Mouse (Mus musculus) CH12.LX (cell line): Measurements from ENCODE around the gene Inafm2. TPM values are rescaled to one million over a fixed set of nuclear protein-coding genes. Genes with fewer than 3 reads are reported as not detected.

Experiments
- DNase-seq: peaks from one replicate; pipeline ENCODE4 v3.0.0-alpha.2; 2013; ENCODE audit errors: extremely low read depth
- H3K27ac ChIP-seq: 2 replicates; pipeline ENCODE4 v1.5.1; 2012; ENCODE audit warnings: low read depth, mild to moderate bottlenecking, control low read depth, moderate library complexity; ENCODE audit not compliant: insufficient read depth
- H3K27me3 ChIP-seq: replicated peaks from 2 replicates; pipeline ENCODE3; 2012; ENCODE audit warnings: inconsistent platforms
- H3K36me3 ChIP-seq, 2 experiments: replicated peaks in 1 of 2; 2 replicates each; pipeline versions ENCODE3 to v1.6.1; 2012; ENCODE audit warnings: inconsistent platforms in 1 of 2, low read length in 1 of 2, mild to moderate bottlenecking in 1 of 2, mixed read lengths in 1 of 2, moderate library complexity in 1 of 2; ENCODE audit not compliant: control insufficient read depth in 1 of 2, insufficient read depth in 1 of 2
- H3K4me1 ChIP-seq, 2 experiments: 2 replicates each; pipeline ENCODE4 v1.6.1; 2012; ENCODE audit warnings: inconsistent platforms in 1 of 2, moderate library complexity in 1 of 2; ENCODE audit not compliant: insufficient read depth in 2 of 2, control insufficient read depth in 1 of 2
- H3K4me2 ChIP-seq: 2 replicates; pipeline ENCODE4 v1.6.1; 2012; ENCODE audit warnings: low read depth, mild to moderate bottlenecking, control low read depth; ENCODE audit not compliant: poor library complexity, insufficient read depth, severe bottlenecking
- H3K4me3 ChIP-seq, 3 experiments: fragments of 150-350 bp in 1 of 3; sonication (generic) in 1 of 3; replicated peaks in 1 of 3; 2 replicates each; pipeline versions ENCODE3 to v1.5.1; 2011 to 2012; ENCODE audit warnings: low read depth in 2 of 3, low read length in 2 of 3, mild to moderate bottlenecking in 2 of 3, moderate library complexity in 2 of 3, control low read depth in 1 of 3, improper control_type of control experiment in 1 of 3, inconsistent platforms in 1 of 3, mixed read lengths in 1 of 3; ENCODE audit not compliant: poor library complexity in 1 of 3
- H3K79me2 ChIP-seq: replicated peaks from 2 replicates; pipeline ENCODE4 v1.6.1; 2012; ENCODE audit warnings: mild to moderate bottlenecking, moderate library complexity; ENCODE audit not compliant: control insufficient read depth, poor library complexity, insufficient read depth, severe bottlenecking; ENCODE audit errors: extremely low read depth
- H3K9ac ChIP-seq: 2 replicates; pipeline ENCODE4 v1.6.1; 2012; ENCODE audit warnings: low read depth, mild to moderate bottlenecking, control low read depth, moderate library complexity; ENCODE audit not compliant: insufficient read depth
- H3K9me3 ChIP-seq: replicated peaks from 2 replicates; pipeline ENCODE3; 2012; ENCODE audit warnings: low read length, inconsistent platforms, mixed read lengths
- CHD1 ChIP-seq: IDR thresholded peaks from 2 replicates; pipeline ENCODE4 v1.6.1; 2012; ENCODE audit warnings: low read depth, low read length, improper control_type of control experiment, inconsistent platforms
- CHD2 ChIP-seq: IDR thresholded peaks from 2 replicates; pipeline ENCODE4 v1.6.1; 2011; ENCODE audit warnings: low read length, improper control_type of control experiment
- CTCF ChIP-seq, 2 experiments: IDR thresholded peaks in 1 of 2; conservative IDR thresholded peaks in 1 of 2; 2 replicates each; pipeline ENCODE4 v1.5.1; 2011 to 2012; ENCODE audit warnings: low read depth in 2 of 2, low read length in 2 of 2, improper control_type of control experiment in 1 of 2, inconsistent platforms in 1 of 2, mild to moderate bottlenecking in 1 of 2, moderate library complexity in 1 of 2
- E2F4 ChIP-seq: IDR thresholded peaks from 2 replicates; pipeline ENCODE4 v1.6.1; 2011; ENCODE audit warnings: low read depth, low read length, improper control_type of control experiment; ENCODE audit not compliant: insufficient replicate concordance
- ELF1 ChIP-seq: IDR thresholded peaks from 2 replicates; pipeline ENCODE4 v1.6.1; 2014; ENCODE audit warnings: low read depth, mild to moderate bottlenecking, inconsistent platforms, low read length, improper control_type of control experiment
- EP300 ChIP-seq: IDR thresholded peaks from 2 replicates; pipeline ENCODE4 v1.6.1; 2011; ENCODE audit warnings: low read length, improper control_type of control experiment
- IRF4 ChIP-seq: IDR thresholded peaks from 2 replicates; pipeline ENCODE4 v1.6.1; 2014; ENCODE audit warnings: low read depth, mild to moderate bottlenecking, inconsistent platforms, low read length, improper control_type of control experiment
- MAFK ChIP-seq: IDR thresholded peaks from 2 replicates; pipeline ENCODE4 v1.6.1; 2011; ENCODE audit warnings: low read length, improper control_type of control experiment; ENCODE audit not compliant: insufficient replicate concordance
- PAX5 ChIP-seq: IDR thresholded peaks from 2 replicates; pipeline ENCODE4 v1.6.1; 2012; ENCODE audit warnings: low read length, inconsistent platforms, mixed read lengths
- RAD21 ChIP-seq: IDR thresholded peaks from 2 replicates; pipeline ENCODE4 v1.6.1; 2011; ENCODE audit warnings: low read depth, mild to moderate bottlenecking, low read length, improper control_type of control experiment, moderate library complexity
- SMC3 ChIP-seq: IDR thresholded peaks from 2 replicates; pipeline ENCODE4 v1.6.1; 2011; ENCODE audit warnings: low read depth, low read length, improper control_type of control experiment
- TCF12 ChIP-seq: IDR thresholded peaks from 2 replicates; pipeline ENCODE4 v1.6.1; 2014; ENCODE audit warnings: low read depth, mild to moderate bottlenecking, inconsistent platforms, low read length, improper control_type of control experiment
- dilution Hi-C: fragments of 300-500 bp; cut with MboI; formaldehyde crosslinking; loops from 2 replicates; pipeline ENCODE4 v1.14.3; 2020; ENCODE audit warnings: low sequenced_read_pairs; ENCODE audit not compliant: extremely low pct_unique_long_range_greater_than_20kb, extremely low pct_ligation_motif_present
- in situ Hi-C: fragments of 300-500 bp; cut with MboI; formaldehyde crosslinking; loops from 3 replicates; pipeline ENCODE4 v1.14.3; 2019; ENCODE audit warnings: low sequenced_read_pairs, low pct_ligation_motif_present, low pct_unique_long_range_greater_than_20kb, mixed read lengths
- polyA plus RNA-seq: library from polyadenylated mRNA; unstranded; fragments of >175 nt; gene quantifications from 2 replicates; pipeline ENCODE4 v1.2.1, GENCODE M21; 2012; ENCODE audit warnings: low read depth; ENCODE audit not compliant: insufficient read length
- total RNA-seq, 2 experiments: library from RNA; depleted of rRNA; stranded (reverse); fragments of 300-350 nt in 1 of 2; fragments of >200 nt in 1 of 2; gene quantifications; 2 replicates each; pipeline ENCODE4 v1.2.3; 2012 to 2014

The Inafm2 gene
- total and polyA plus RNA-seq, 3 experiments = 2.7 to 4.2 (median 3.6) TPM

- Histone ChIP-seq H3K36me3 (no peaks in the 10 kb centered on the region), H3K9ac (no peak overlapping the region), H3K9me3 (peaks cover 2% of the 10 kb centered on the region), H3K27me3 (peaks cover under 1% of the 10 kb centered on the region), H3K4me1 (peaks cover 6 to 29% of the 10 kb centered on the region in 2 experiments), H3K4me2 (no peak overlapping the region), H3K27ac (no peak overlapping the region), H3K4me3 (no peak overlapping the region), H3K79me2 (no peaks in the 10 kb centered on the region)
- TF ChIP-seq SMC3 (peak; percentile 76), ELF1 (no peak), RAD21 (peak; percentile 72), CTCF (conservative IDR thresholded peaks at IDR 0.05 in 1 of 2, IDR thresholded peaks at IDR 0.05 in 1 of 2; ENCODE audit: low read depth in 2 of 2, low read length in 2 of 2) (peak in 1 of 2 experiments; percentile 73; a peak in 2 of 4 replicates), PAX5 (no peak), E2F4 (no peak)
- dilution Hi-C loops (no loop called here), in situ Hi-C loops (loop anchor here (5.0 to 25.0 kb wide), 3 partner anchors 116 to 421 kb away; no protein-coding TSS in a partner anchor)
- peak; percentile 32 for DNase-seq
Measured at GRCm38 (mm10) chr2:118766041-118767033, 20.8 kb downstream of the Inafm2 start.

GRCm38 (mm10) chr2:118772158-118772874 is 26.8 kb downstream of the Inafm2 start, which contains the start of gene Phgr1:
Gene Phgr1 (plus strand): TSS chr2:118772769.
- Histone ChIP-seq H3K36me3 (no peaks in the 10 kb centered on the region), H3K4me2 (no peak within 1 kb of the TSS), H3K27me3 (peaks cover 31% of the 10 kb centered on the region), H3K4me3 (no peak within 1 kb of the TSS)
- no peak for TF ChIP-seq MAFK
- no peak for TF ChIP-seq E2F4
- TF ChIP-seq CHD2 = no peak
- TF ChIP-seq EP300 = no peak
- TF ChIP-seq TCF12 = no peak
- TF ChIP-seq IRF4 = no peak
- TF ChIP-seq CHD1 = no peak
- TF ChIP-seq, all 38 proteins: peak for 0
- Histone ChIP-seq H3K27ac (no peak within 1 kb of the TSS), H3K9me3 (peaks cover 2% of the 10 kb centered on the region), H3K4me1 (peaks cover 0 to 2% of the 10 kb centered on the region in 2 experiments; a peak in 2 of 4 replicates), H3K9ac (no peak within 1 kb of the TSS), H3K79me2 (no peaks in the 10 kb centered on the region)
- no peak for DNase-seq
- in situ Hi-C loops = loop anchor here (25.0 kb wide), 1 partner anchor 415 kb away; no protein-coding TSS in a partner anchor
- dilution Hi-C loops = no loop called here
